Mouse (Mus musculus) embryonic fibroblast, embryonic 13.5 days (primary cell): ENCODE measurements around the gene Chia1.

Source experiments
- CTCF ChIP-seq: IDR thresholded peaks from 2 replicates; pipeline ENCODE4 v1.5.1; 2011; ENCODE audit warnings: mild to moderate bottlenecking, control low read depth, low read length, moderate library complexity, borderline replicate concordance; ENCODE audit not compliant: insufficient read depth
- POLR2A ChIP-seq: IDR thresholded peaks from 2 replicates; pipeline ENCODE4 v1.6.1; 2011; ENCODE audit warnings: low read depth, mild to moderate bottlenecking, control low read depth, low read length, moderate library complexity

DNA sequence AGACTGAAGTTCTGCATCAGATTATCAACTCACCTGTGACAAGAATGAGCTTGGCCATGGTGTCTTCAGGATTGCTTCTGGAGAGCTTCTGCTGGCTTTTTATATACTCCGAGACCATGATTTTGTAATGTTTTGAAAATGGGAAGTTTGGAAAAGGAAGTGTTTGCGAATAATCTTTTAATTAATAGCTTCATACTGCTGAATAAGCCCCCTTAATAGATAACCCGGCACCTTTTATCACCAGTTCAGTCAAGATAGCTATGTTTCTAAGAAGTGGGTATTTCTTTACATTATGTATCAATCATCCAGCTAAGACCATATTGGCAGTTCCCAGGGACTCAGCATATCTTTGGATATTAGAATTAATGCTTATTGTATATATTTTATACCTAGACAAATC is 54.4 kb downstream of the Chia1 start, which contains the start of gene Chil3:
- no peak for TF ChIP-seq POLR2A
- no peak for TF ChIP-seq CTCF
